Mouse (Mus musculus) bone marrow, adult 2 months (tissue): ENCODE results near the gene Atp8b4. TPM values are rescaled to one million over a fixed set of nuclear protein-coding genes. Genes with fewer than 3 reads are reported as not detected.

Experiments
- H3K27ac ChIP-seq: fragments of 200-500 bp; 2 replicates; pipeline ENCODE4 v1.5.1; 2012; ENCODE audit warnings: low read depth, mild to moderate bottlenecking, control low read depth, inconsistent platforms, low read length; ENCODE audit not compliant: control insufficient read depth, poor library complexity, insufficient read depth
- H3K4me1 ChIP-seq: fragments of 200-500 bp; 2 replicates; pipeline ENCODE4 v1.6.1; 2011; ENCODE audit warnings: low read length; ENCODE audit not compliant: control insufficient read depth, insufficient read depth
- H3K4me3 ChIP-seq: fragments of 200-500 bp; replicated peaks from 2 replicates; pipeline ENCODE3; 2011; ENCODE audit warnings: mild to moderate bottlenecking, low read depth, low read length, control low read depth; ENCODE audit not compliant: control insufficient read depth
- CTCF ChIP-seq: fragments of 200-500 bp; IDR thresholded peaks from 2 replicates; pipeline ENCODE4 v1.5.1; 2011; ENCODE audit warnings: low read length, control low read depth; ENCODE audit not compliant: control insufficient read depth, insufficient read depth
- POLR2A ChIP-seq: fragments of 200-500 bp; IDR thresholded peaks from 2 replicates; pipeline ENCODE4 v1.6.1; 2011; ENCODE audit warnings: low read depth, mild to moderate bottlenecking, control low read depth, low read length, borderline replicate concordance; ENCODE audit not compliant: control insufficient read depth
- WGBS: fragments of 180-500 bp; shearing (Covaris S2); methylation state at CpG from one replicate; pipeline ENCODE4 v1.1.7; 2018; 5-methylcytosine and 5-hydroxymethylcytosine counted together
- polyA plus RNA-seq: library from polyadenylated mRNA; stranded (reverse); fragments of >200 nt; gene quantifications from 2 replicates; pipeline ENCODE4 v1.2.4, GENCODE M21; 2011; ENCODE audit warnings: low replicate concordance; ENCODE audit not compliant: missing spikeins, insufficient read depth, insufficient read length

Gene Atp8b4
- polyA plus RNA-seq, 1 experiment: 25.1 TPM

GRCm38 (mm10) chr2:126331794-126332193 lies 168.7 kb downstream of the Atp8b4 start:
- WGBS: 85% methylated on average over 3 of the region's 3 CpGs
- no peaks in the 10 kb centered on the region for H3K4me1 ChIP-seq
- TF ChIP-seq POLR2A (no peak), CTCF (no peak)
- no peak overlapping the region for H3K4me3 ChIP-seq
- no peak overlapping the region for H3K27ac ChIP-seq

DNA sequence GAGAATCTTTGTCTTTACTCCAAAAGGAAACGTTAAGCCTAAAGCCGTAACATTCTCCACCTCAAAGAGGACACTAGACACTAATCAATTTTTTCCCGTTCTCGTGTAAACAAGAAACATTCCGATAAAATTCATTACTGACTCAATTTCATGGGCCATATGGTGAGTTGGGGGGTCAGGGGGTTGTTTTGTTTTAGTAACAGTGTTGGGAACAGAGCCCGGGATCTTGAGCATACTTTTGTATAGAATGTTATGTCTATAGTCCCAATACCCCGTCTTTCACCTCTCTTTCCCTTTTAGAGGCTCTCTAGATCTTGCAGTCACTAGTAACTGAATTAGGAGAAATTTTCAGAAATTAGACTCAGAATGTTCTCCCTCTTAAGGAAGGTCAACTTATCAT lies 177.3 kb downstream of the Atp8b4 start:
- 87% methylated on average over 7 of the region's 7 CpGs for WGBS
- Histone ChIP-seq H3K27ac (no peak overlapping the region), H3K4me3 (no peak overlapping the region), H3K4me1 (no peaks in the 10 kb centered on the region)
- TF ChIP-seq POLR2A (no peak), CTCF (no peak)

GRCm38 (mm10) chr2:126322631-126323031 lies 177.8 kb downstream of the Atp8b4 start:
- H3K27ac ChIP-seq: no peak overlapping the region
- WGBS: 64% methylated on average over 15 of the region's 15 CpGs
- no peak overlapping the region for H3K4me3 ChIP-seq
- H3K4me1 ChIP-seq: no peaks in the 10 kb centered on the region
- TF ChIP-seq POLR2A: no peak
- TF ChIP-seq CTCF: no peak

DNA sequence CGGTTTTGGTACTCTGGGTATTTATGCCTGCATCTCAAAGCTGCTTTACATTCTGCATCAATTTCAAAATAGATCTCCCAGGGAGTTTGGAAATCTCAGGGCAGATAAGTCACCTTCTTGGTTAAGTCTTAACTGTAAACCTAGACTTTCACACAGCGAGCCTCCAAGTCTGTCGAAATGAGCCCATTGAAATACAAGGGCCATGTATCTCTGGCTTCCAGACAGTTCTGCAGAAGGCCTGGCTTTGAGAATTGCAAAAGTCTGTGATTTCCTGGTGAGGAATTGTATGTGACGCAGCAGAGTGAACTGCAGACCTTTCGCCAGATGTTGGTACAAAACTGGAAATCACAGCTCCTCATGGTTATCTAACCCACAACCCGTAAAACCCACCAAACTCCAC lies 182.4 kb downstream of the Atp8b4 start:
- 69% methylated on average over 6 of the region's 6 CpGs for WGBS
- Histone ChIP-seq H3K4me1 (no peaks in the 10 kb centered on the region), H3K4me3 (no peak overlapping the region), H3K27ac (no peak overlapping the region)
- TF ChIP-seq CTCF: no peak
- no peak for TF ChIP-seq POLR2A

DNA sequence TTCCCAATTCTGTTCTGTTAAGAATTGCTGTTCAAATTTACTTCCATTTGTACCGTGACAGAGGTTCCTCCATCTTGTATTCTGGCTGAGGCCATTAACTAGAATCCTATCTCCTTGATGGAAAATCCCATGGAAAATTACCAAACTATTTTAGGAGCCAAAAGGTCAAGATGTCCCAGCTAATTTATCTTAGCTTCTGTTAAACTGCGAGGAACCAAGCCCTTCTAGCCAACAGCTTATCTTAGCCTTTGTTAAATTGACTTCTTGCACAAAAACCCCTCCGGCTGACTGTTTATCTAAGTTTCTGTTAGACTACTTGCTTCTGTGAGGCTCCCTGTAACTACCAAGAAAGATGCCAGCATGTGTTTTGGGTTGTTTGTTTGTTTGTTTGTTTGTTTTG lies 183.5 kb downstream of the Atp8b4 start:
- 66% methylated on average over 3 of the region's 3 CpGs for WGBS
- Histone ChIP-seq H3K4me3 (no peak overlapping the region), H3K27ac (no peak overlapping the region), H3K4me1 (no peaks in the 10 kb centered on the region)
- TF ChIP-seq POLR2A: no peak
- TF ChIP-seq CTCF: no peak

DNA sequence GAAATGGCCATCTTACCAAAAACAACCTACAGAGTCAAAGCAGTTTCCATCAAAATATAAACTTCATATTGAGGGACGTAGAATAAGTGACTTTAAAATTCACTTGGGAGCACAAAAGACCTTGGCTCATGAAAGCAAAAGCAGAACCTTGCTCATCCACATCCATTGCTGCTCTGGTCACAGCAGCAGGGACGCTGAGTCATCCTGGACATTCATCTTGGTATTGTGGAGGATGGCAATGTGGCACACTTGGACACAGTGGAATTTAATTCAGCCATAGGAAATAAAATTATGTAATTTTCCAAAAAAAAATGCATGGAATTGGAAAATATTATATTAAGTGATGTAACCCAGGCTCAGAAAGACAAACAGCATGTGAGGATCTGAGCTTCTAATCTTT lies 184.1 kb downstream of the Atp8b4 start:
- WGBS: 71% methylated on average over 2 of the region's 2 CpGs
- Histone ChIP-seq H3K4me3 (no peak overlapping the region), H3K27ac (no peak overlapping the region), H3K4me1 (no peaks in the 10 kb centered on the region)
- TF ChIP-seq POLR2A: no peak
- no peak for TF ChIP-seq CTCF

- 60% methylated on average over 1 of the region's 1 CpGs for WGBS
- TF ChIP-seq POLR2A (no peak), CTCF (no peak)
- Histone ChIP-seq H3K27ac (no peak overlapping the region), H3K4me1 (no peaks in the 10 kb centered on the region), H3K4me3 (no peak overlapping the region)
These were observed 189.4 kb downstream of the Atp8b4 start for GRCm38 (mm10) chr2:126311056-126311455.

DNA sequence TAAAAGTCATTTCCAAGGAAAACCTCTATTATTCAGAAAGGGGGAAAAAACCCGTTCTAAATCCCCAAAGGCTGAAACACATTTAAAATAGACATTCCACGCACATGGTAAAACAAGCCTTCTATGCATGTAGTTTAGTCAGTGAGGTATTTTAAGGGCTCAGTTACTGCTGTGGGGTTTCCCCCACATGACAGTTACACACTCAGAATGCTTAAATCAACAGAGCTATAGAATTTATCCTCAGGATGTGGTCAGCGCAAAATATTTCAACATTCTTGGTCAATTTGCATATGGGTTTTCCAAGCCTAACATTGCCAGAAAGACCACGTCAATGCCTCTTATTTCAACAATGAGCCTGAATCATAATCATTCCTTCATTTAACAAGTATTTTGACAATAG lies 190.5 kb downstream of the Atp8b4 start:
- no peaks in the 10 kb centered on the region for H3K4me1 ChIP-seq
- H3K4me3 ChIP-seq: no peak overlapping the region
- WGBS: 17% methylated on average over 4 of the region's 4 CpGs
- H3K27ac ChIP-seq: no peak overlapping the region
- TF ChIP-seq POLR2A: no peak
- TF ChIP-seq CTCF: no peak

DNA sequence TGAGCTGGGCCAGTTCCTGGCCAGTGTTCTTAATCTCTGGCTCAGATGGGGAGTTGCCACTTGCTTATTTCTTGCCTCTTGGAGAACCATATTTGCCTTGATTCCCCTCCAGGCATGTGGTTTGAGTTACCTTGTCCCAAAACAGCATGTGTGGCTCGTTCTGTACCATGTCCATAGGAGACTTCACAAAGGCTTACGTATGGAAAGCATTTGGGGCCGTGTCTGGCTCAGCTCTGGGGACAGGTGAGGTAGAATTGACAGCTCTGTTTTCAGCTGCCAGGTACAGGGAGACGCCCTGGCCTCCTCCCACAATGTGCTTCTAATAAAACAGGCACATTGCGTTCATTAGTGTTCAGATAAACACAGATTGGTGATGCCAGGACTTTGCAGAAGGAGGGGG lies 195.9 kb downstream of the Atp8b4 start:
- Histone ChIP-seq H3K27ac (no peak overlapping the region), H3K4me1 (no peaks in the 10 kb centered on the region), H3K4me3 (no peak overlapping the region)
- TF ChIP-seq POLR2A (no peak), CTCF (no peak)
- WGBS: 84% methylated on average over 5 of the region's 5 CpGs

- H3K27ac ChIP-seq: no peak overlapping the region
- WGBS: 50% methylated on average over 3 of the region's 3 CpGs
- TF ChIP-seq CTCF (no peak), POLR2A (no peak)
- H3K4me3 ChIP-seq: no peak overlapping the region
- no peaks in the 10 kb centered on the region for H3K4me1 ChIP-seq
These were observed 197.2 kb downstream of the Atp8b4 start for GRCm38 (mm10) chr2:126303226-126303625.
